Mouse (Mus musculus) left cerebral cortex, postnatal 4 days (tissue): ENCODE measurements at regions not wholly inside any gene's neighbourhood (a gene's known extent, or its start where the extent isn't known, plus 50 kb on each side); places are given as distances from the start of the nearest gene placed in this dataset.
"Not testable (repeated sequence)": the region's sequence is repeated elsewhere in the genome, so short reads cannot be mapped to it uniquely, and the experiment has no call there.

ENCODE experiments used
- DNase-seq: peaks from one replicate; pipeline ENCODE4 v3.0.0-alpha.2; 2022
- intact Hi-C: fragments of 180-260 bp; cut with DNase I; formaldehyde crosslinking; loops from one replicate; pipeline ENCODE4 v1.15.1; 2025

DNA sequence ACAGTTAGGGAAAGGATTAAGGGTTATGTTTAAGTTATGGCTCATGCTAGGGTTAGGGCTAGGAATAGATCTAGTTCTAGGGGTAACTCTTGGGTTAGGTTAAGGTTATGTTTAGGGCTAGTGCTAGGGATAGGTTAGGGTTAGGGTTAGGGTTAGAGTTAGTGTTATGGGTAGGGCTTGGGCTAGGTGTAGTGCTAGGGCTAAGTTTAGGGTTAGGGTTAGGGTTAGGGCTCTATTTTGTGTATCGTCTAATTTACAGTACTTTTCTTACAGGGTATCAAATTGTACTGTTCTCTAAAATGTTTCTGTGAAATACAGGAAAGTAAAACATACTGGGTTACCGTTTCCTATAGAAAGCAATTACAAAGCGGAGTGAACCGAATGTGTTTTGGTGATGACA lies 64.8 kb downstream of the Ptchd3 start:
- intact Hi-C loops = no loop called here
- no peak for DNase-seq

DNA sequence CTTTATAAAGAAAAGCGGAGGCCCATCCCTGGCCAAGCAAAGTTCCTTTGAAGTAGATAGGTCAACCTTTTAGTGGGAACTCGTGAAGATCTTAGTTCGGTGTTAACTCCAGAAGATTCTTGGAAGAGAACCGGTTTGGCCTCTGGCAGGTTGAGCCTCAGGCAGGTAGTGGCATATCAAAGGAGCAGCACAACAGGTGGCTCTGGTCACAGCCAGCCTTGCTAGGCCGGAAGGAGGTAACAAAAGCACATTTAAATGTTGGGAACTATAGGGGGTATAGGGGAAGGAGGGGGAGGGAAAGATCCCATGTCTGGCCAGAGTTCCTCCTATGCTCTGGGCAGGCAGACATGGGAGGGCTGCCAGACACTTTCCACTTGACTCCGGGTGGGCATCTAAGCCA lies 74.3 kb downstream of the Ptchd3 start:
- DNase-seq, intact Hi-C loops: not testable (repeated sequence)

DNA sequence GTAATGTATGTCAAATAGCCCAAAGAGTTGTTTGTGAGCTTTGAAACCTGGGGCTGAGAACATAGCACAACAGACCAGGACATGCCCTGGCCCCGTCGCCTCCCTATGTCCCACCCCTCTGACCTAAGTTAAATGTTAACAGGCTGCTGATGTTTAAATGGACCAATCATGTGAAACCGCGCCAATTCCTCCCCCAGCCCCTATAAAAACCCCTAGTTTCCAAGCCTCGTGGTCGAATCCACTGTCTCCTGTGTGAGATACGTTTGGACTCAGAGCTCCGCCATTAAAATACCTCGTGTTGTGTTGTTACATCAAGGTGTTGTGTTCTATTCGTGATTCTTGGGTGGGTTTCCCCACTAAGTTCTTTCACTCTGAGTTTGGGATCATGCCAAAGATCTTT lies 94.6 kb downstream of the Ptchd3 start:
- intact Hi-C loops = not testable (repeated sequence)

DNA sequence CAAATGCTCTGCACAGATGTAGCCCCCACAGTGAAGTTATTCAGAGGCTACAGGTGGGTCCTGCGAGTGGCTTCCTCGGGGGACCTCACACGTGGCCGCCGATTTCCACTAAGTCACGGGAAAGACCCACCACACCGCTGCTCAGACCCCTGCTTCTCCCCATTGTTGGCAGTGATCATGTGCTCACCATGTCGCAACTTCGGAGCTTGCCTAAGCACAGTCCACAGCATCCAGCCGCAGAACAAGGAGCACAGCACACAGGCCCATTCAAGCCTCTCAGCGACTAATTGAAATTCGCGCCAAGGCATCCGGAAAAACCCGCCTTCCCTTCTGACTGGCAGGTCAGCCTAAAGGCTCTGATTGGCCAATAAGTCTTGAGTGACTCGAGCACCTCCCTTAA lies 95.0 kb downstream of the Ptchd3 start:
- intact Hi-C loops, DNase-seq: not testable (repeated sequence)

More for the DNA sequence above, 94.6 kb downstream of the Ptchd3 start:
- DNase-seq = not testable (repeated sequence)

DNA sequence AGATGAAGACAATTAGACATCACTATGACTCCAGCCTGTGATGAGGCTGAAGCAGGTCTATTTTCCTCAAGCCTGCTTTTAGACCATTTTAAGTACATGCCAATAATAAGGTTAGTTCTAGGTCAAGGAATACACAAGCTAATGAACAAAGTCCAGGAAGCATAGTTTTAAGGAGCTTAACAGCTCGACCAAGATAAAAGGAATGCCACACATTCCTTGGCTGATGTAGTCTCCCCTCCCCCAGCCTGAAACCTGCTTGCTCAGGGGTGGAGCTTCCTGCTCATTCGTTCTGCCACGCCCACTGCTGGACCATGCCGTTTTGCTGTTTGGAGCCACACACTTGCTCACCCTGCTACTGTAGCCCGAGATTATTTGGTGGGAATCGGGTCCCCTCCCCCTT lies 121.7 kb downstream of the Ptchd3 start:
- DNase-seq, intact Hi-C loops: not testable (repeated sequence)

DNA sequence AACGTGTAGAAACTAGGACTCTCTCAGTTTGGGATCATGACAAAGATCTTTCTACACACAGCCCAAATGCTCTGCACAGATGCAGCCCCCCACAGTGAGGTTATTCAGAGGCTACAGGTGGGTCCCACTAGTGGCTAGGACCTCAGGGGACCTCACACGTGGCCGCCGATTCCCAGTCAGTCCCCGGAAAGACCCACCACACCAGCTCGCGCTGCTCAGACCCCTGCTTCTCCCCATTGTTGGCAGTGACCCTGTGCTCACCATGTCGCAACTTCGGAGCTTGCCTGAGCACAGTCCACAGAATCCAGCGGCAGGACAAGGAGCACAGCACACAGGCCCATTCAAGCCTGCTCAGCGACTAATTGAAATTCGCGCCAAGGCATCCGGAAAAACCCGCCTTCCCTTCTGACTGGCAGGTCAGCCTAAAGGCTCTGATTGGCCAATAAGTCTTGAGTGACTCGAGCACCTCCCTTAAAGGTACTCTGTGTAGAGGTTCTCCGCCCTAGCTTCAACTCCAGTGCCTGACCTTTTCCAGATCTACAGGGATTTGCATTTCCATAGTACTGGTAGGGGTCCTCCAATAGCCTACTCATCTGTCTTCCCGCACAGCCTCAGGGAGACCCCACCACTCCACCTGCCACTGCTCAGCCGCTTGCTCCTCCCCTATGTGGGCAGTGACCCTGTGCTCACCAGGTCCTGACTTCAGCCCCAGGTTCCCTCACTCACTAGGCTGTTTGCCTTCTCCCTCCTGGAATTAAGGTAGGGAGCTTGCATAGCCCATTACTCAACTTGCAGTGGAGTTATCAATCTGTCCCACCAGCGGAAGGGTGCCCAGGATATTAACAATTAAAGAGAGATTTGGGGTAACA lies 126.6 kb downstream of the Ptchd3 start:
- DNase-seq = peak; percentile 17
- intact Hi-C loops = not testable (repeated sequence)

DNA sequence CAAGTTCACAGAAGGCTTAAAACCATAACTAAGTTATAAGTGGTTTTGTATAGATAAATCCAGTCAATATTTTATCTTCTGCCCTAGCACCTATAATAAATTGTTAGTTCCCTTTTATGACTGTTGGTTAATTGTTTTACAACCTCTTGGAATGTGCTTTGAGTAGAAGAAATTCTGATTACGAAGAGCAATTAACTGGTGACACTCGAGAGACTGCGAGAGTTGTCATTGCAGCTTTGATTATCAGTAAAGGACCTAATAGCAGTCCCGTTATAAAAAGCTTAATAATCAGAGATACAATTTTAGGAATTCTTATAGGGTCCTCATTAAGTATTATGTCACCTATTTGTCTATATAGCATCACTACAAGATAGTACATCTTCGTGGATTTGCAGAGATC lies 128.7 kb downstream of the Ptchd3 start:
- intact Hi-C loops, DNase-seq: not testable (repeated sequence)

DNA sequence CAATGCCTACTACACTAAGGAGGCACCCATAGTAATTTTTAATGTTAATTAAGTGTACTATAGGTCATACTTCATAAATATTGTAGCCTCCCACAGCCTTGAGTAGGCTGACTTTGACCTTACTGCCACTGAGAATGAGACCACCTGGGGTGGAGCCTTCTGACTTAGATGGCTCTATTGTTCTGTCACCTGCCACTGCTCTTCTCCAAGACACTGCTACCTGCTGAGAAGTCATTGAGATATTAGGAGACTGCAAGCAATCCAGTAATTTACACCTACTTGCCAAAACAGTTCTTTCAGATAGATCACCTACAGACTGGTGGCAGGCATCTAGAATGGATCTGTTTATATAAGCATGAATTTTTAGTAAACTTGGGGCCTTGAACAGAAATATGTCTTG lies 134.1 kb downstream of the Ptchd3 start:
- intact Hi-C loops = not testable (repeated sequence)

DNA sequence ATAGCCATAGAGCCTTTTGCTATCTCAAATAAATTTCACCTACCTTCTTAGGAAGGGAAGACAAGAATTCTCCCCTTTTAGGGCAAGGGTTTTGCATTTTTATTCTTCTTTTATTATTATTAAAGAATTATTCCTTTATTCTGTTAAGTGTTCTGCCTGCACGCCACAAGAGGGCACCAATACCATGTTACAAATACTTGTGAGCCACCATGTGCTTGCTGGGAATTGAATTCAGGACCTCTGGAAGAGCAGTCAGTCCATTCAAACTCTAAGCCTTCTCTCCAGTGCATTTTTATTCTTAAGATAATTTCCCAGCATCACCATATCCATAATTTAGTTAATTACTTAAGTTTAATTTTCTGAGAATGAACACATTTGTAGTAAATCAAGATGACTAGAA lies 135.9 kb downstream of the Ptchd3 start:
- DNase-seq, intact Hi-C loops: not testable (repeated sequence)

More for the DNA sequence above, 134.1 kb downstream of the Ptchd3 start:
- not testable (repeated sequence) for DNase-seq
